Mouse (Mus musculus) left cerebral cortex, adult 8-10 months (tissue): ENCODE data around the gene Rfc1. TPM values are rescaled to one million over a fixed set of nuclear protein-coding genes. Genes with fewer than 3 reads are reported as not detected.
A peak's percentile ranks its signal among the peaks of the same experiment; 100 is the strongest.
"Not testable (repeated sequence)": the region's sequence is repeated elsewhere in the genome, so short reads cannot be mapped to it uniquely, and the experiment has no call there.

Experiments used
- DNase-seq, 2 experiments: peaks; one replicate each; pipeline ENCODE4 v3.0.0; 2022; ENCODE audit warnings: low spot score in 2 of 2
- total RNA-seq, 4 experiments: library from RNA; stranded (reverse); gene quantifications; 2 replicates each; pipeline ENCODE4 v1.2.4; 2022

The Rfc1 gene
- total RNA-seq, 4 experiments from 2014 or later = 28.0 to 34.6 (median 33.8) TPM

- no peak for DNase-seq
Measured at GRCm38 (mm10) chr5:65300121-65300520, 35.3 kb downstream of the Rfc1 start.

DNA sequence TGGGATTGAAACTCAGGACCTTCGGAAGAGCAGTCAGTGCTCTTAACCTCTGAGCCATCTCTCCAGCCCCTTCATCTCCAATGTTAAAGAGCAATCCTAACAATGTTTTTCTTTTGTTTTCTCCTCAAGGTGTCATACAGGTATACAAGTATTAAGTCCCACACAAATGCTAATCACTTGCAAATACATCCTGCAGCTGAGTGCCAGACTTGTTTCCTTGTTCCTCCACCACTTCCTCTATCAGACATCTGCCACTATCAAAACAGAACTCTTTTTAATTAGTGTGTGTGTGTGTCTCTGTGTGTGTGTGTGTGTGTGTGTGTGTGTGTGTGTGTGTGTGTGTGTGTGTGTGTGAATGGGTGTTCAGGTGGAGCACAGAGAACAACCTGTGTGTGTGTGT lies 35.8 kb downstream of the Rfc1 start:
- not testable (repeated sequence) for DNase-seq

- DNase-seq = no peak
Measured at GRCm38 (mm10) chr5:65298167-65298950, 37.1 kb downstream of the Rfc1 start.

- no peak for DNase-seq
Measured at GRCm38 (mm10) chr5:65294270-65294669, 41.2 kb downstream of the Rfc1 start.

DNA sequence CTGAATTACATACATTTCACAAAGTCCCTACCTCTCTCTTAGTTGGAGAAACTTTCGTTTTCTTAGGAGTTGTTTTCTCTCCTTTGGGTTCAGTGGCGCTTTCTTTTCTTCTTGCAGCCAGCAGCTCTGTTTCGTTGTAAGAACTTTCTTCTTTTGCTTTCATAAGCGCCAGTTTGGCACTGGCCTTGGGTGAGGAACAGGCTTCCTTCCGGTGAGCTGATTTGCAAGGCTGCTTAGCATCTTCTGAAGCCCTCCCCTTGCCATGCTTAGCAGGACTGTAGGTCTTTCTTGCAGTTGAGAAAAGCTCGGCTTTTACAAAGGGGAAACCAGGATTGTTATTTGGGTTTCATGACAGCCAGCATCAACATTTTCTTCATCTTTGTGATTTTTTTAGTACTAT lies 41.8 kb downstream of the Rfc1 start:
- DNase-seq = no peak

DNA sequence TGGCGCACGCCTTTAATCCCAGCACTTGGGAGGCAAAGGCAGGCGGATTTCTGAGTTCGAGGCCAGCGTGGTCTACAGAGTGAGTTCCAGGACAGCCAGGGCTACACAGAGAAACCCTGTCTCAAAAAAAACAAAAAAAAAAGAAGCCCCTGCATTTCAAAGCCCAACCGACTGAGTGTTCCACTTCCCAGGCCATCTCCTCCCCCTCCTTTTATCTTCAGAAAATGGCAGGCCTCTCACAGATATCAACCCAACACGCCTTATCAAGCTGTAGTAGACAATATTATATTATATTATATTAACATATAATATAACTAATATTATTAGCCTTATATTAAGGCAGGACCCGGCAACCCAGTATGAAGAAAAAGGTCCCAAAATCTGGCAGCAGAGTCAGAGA lies 46.5 kb downstream of the Rfc1 start:
- DNase-seq = not testable (repeated sequence)

GRCm38 (mm10) chr5:65287751-65288701 lies 47.4 kb downstream of the Rfc1 start:
- no peak for DNase-seq

- DNase-seq = no peak
Measured at GRCm38 (mm10) chr5:65284171-65284570, 51.3 kb downstream of the Rfc1 start.

GRCm38 (mm10) chr5:65281216-65281615 lies 54.3 kb downstream of the Rfc1 start:
- DNase-seq = no peak

- no peak for DNase-seq
Measured at GRCm38 (mm10) chr5:65279133-65279651, 56.3 kb downstream of the Rfc1 start.

GRCm38 (mm10) chr5:65273966-65274365 lies 61.5 kb downstream of the Rfc1 start:
- DNase-seq = peak in 1 of 2 experiments; percentile 30

DNA sequence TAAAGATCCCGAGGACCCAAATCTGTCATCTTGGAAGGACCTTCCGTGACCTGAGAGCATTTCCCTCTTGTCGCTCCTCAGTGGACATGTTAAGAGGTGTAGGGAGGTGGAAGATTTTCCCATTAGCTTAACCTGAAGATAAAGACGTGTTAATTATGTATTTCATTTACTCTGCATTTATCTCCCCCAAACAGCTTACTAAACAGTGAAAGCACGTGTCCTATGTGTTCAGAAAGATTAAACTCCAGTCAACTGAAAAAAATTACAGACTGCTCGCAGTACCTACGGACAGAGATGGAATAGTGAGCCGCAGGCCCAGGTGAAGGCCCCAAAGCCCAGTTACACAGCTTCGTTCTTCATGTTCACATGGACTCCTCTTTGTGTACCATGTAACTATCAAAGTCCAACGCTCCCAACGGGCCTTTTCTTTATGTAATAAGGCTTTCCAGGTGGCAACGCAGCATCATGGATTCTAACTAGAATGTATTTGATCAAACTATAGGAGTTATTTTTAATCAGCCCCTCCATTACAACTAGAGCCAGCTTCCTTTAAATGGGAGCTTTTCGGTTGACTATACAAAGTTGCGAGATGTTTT lies 77.5 kb downstream of the Rfc1 start:
- DNase-seq = no peak

GRCm38 (mm10) chr5:65250185-65250855 lies 85.2 kb downstream of the Rfc1 start:
- DNase-seq = no peak

DNA sequence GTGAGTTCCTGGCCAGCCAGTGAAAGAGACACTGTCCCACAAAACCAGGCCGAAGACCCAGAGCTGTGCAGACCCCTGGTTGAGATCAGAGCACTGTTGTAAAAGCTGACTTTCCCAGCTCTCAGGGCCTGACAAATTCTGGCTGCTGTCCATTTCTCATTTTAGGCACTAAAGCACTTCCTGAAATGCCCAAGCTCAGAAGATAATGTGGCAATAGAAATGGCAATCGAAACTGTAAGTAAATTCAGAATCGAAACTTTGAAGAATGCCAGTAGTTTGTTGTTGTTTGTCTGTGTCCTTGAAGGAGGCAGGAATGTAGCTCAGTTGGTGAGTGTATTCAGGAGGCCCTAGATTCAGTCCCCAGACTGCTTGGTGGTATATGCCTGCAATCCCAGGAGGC lies 88.2 kb downstream of the Rfc1 start:
- DNase-seq = no peak

GRCm38 (mm10) chr5:65242740-65243139 lies 92.7 kb downstream of the Rfc1 start:
- DNase-seq = no peak

GRCm38 (mm10) chr5:65231289-65232003 lies 104.0 kb downstream of the Rfc1 start:
- DNase-seq = no peak

DNA sequence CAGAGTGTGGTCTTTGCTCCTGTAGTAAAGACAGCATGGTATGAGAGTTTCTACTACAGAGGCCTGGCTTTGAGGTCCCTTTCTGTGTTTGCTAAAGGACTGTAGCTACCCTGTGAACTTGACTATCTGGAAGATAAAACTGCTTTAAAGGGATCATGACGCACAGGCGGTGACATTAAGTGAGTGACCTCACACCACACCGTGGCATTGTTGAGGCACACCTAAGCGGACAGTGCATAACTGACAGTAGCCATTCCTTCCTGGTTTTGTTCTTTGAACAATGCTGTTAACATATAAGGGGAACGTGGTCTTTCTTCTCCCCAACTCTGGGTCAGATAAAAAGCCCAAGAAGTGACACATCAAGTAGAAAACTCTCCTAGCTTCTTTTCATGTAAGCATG lies 111.4 kb downstream of the Rfc1 start:
- no peak for DNase-seq

GRCm38 (mm10) chr5:65221037-65221436 lies 114.4 kb downstream of the Rfc1 start:
- no peak for DNase-seq

- no peak for DNase-seq
Measured at GRCm38 (mm10) chr5:65217305-65218269, 117.9 kb downstream of the Rfc1 start.
